Comparison of ENCODE assay signal across 1 mouse cellular context in the genomic region with DNA sequence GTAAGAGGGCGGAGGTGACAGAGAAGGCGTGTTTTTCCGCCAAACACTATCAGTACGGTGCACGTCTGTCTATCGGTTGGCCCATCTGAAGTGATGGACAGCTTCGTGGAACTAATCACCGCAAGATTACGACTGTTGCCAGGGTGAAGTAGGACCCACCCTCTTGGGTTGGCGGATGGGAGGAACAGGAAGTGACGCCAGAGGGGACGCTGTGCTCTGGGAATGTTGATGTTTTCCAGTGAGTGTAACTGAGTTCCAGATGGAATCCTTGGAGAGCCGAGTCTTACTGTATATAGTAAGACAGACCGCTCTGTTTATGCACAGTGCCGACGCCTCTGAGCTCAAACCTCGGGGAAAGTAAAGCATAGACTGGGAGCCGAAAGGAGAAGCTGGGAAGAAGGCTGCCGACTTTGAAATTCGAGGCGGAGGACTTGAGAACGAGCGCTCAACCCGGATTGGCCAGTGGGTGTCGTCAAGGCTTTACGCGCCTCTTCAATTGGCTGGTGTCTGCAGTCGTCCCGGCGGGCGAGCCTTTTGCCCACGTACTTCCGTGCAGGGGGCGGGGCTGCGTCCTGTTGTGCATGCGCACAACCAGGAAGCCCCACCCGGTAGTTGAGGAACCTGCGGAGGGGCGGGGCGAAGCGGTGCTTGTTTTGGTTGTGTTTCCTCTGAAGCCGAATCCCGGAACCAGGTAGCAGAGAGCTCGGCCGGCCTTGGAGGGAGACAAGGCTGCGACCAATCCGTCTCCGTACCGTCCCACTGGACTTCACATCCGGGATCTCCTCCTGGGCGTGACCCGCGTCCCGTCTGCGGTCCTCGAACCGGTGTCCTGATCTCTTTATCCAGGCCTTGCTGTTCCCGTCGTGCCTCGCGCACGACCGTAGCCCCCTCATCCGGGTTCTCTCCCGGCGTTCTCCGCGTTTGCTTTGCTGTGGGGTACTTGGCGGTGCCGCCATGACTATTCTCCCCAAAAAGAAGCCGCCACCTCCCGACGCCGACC.
TF ChIP-seq lines count a peak whose summit lies in the region.

Gene Otud5, plus strand, starts transcription at position 202 of the 1,000 bp plus-strand sequence.

TF ChIP-seq in MEL, 35 proteins besides CTCF, POLR2A, EP300 and RAD21 (continued from another document):
- TF ChIP-seq ZC3H11A (IDR thresholded peaks at IDR 0.05; ENCODE audit: low read depth, low read length): no peak
- TF ChIP-seq KAT2A (conservative IDR thresholded peaks at IDR 0.05; ENCODE audit: low read depth, low read length): peak; percentile 62; the same call in 1 of the 2 replicates
- TF ChIP-seq MAFK (IDR thresholded peaks at IDR 0.05; ENCODE audit: borderline replicate concordance, low read depth, low read length): no peak
- peak; percentile 67; the same call in 1 of the 2 replicates for TF ChIP-seq MXI1 (IDR thresholded peaks at IDR 0.05; ENCODE audit: low read depth, low read length)
- TF ChIP-seq JUND (IDR thresholded peaks at IDR 0.05; ENCODE audit: low read depth, low read length): no peak
- TF ChIP-seq POLR2AphosphoS2 (IDR thresholded peaks at IDR 0.05; ENCODE audit: low read length): 0 out of 2 replicates have a peak, but pooled peaks have one; percentile 13
- no peak for TF ChIP-seq USF1 (IDR thresholded peaks at IDR 0.05; ENCODE audit: low read depth, low read length)
- TF ChIP-seq ZKSCAN1 (IDR thresholded peaks at IDR 0.05; ENCODE audit: low read depth, low read length): no peak
- no peak; the same call in 1 of the 2 replicates for TF ChIP-seq ZMIZ1 (IDR thresholded peaks at IDR 0.05; ENCODE audit: low read depth, low read length)
- peak; percentile 66; the same call in 1 of the 2 replicates for TF ChIP-seq ETS1 (IDR thresholded peaks at IDR 0.05; ENCODE audit: low read depth, low read length)
- TF ChIP-seq NELFE (IDR thresholded peaks at IDR 0.05; ENCODE audit: low read depth, low read length): peak; percentile 62
- TF ChIP-seq SIN3A (IDR thresholded peaks at IDR 0.05; ENCODE audit: low read length): no peak; the same call in none of the 2 replicates
- peak; percentile 59 for TF ChIP-seq TCF12 (IDR thresholded peaks at IDR 0.05; ENCODE audit: low read depth, low read length)
- TF ChIP-seq CHD1 (IDR thresholded peaks at IDR 0.05; ENCODE audit: low read depth, low read length): no peak
- no peak for TF ChIP-seq UBTF (IDR thresholded peaks at IDR 0.05; ENCODE audit: borderline replicate concordance, insufficient read depth, low read depth, low read length)
- TF ChIP-seq SMC3 (IDR thresholded peaks at IDR 0.05; ENCODE audit: low read depth, low read length): no peak
- no peak for TF ChIP-seq BHLHE40 (IDR thresholded peaks at IDR 0.05; ENCODE audit: borderline replicate concordance, low read depth, low read length)
- TF ChIP-seq ELF1 (IDR thresholded peaks at IDR 0.05; ENCODE audit: low read depth, low read length): peak; percentile 96
